Mouse (Mus musculus): Measurements from ENCODE around the gene Gm20388.
A peak's percentile ranks its signal among the peaks of the same experiment; 100 is the strongest.

Gene Gm20388

GRCm38 (mm10) chr8:123682073-123682761 lies 3771.6 kb downstream of the Gm20388 start:
- peak in 1 of 2 experiments; percentile 27 for DNase-seq (ENCODE audit: low spot score in 2 of 2)

GRCm38 (mm10) chr8:123683321-123683720 lies 3772.7 kb downstream of the Gm20388 start:
- no peak for DNase-seq (ENCODE audit: low spot score in 2 of 2)

GRCm38 (mm10) chr8:123684806-123685205 lies 3774.2 kb downstream of the Gm20388 start:
- DNase-seq (ENCODE audit: low spot score in 2 of 2), result no peak

GRCm38 (mm10) chr8:123685477-123685876 lies 3774.8 kb downstream of the Gm20388 start:
- no peak for DNase-seq (ENCODE audit: low spot score in 2 of 2)

- no peak for DNase-seq (ENCODE audit: low spot score in 2 of 2)
Measured at GRCm38 (mm10) chr8:123687826-123688225, 3777.2 kb downstream of the Gm20388 start.

- no peak for DNase-seq (ENCODE audit: low spot score in 2 of 2)
Measured at GRCm38 (mm10) chr8:123692165-123692962, 3781.7 kb downstream of the Gm20388 start.

GRCm38 (mm10) chr8:123696167-123696566 lies 3785.5 kb downstream of the Gm20388 start:
- DNase-seq (ENCODE audit: low spot score in 2 of 2), result no peak

- DNase-seq (ENCODE audit: low spot score in 2 of 2), result no peak
Measured at GRCm38 (mm10) chr8:123697329-123697728, 3786.7 kb downstream of the Gm20388 start.

GRCm38 (mm10) chr8:123700399-123701070 lies 3789.9 kb downstream of the Gm20388 start:
- DNase-seq (ENCODE audit: low spot score in 2 of 2), result no peak

GRCm38 (mm10) chr8:123701952-123702587 lies 3791.4 kb downstream of the Gm20388 start:
- no peak for DNase-seq (ENCODE audit: low spot score in 2 of 2)

GRCm38 (mm10) chr8:123705376-123705775 lies 3794.7 kb downstream of the Gm20388 start:
- DNase-seq (ENCODE audit: low spot score in 2 of 2), result no peak

- no peak for DNase-seq (ENCODE audit: low spot score in 2 of 2)
Measured at GRCm38 (mm10) chr8:123707137-123707536, 3796.5 kb downstream of the Gm20388 start.

- DNase-seq (ENCODE audit: low spot score in 2 of 2), result no peak
Measured at GRCm38 (mm10) chr8:123708729-123709128, 3798.1 kb downstream of the Gm20388 start.

GRCm38 (mm10) chr8:123710335-123710734 lies 3799.7 kb downstream of the Gm20388 start:
- DNase-seq (ENCODE audit: low spot score in 2 of 2), result no peak

GRCm38 (mm10) chr8:123714451-123714850 lies 3803.8 kb downstream of the Gm20388 start:
- DNase-seq (ENCODE audit: low spot score in 2 of 2), result no peak

- DNase-seq (ENCODE audit: low spot score in 2 of 2), result no peak
Measured at GRCm38 (mm10) chr8:123715916-123716592, 3805.4 kb downstream of the Gm20388 start.

GRCm38 (mm10) chr8:123717104-123717503 lies 3806.5 kb downstream of the Gm20388 start:
- no peak for DNase-seq (ENCODE audit: low spot score in 2 of 2)

- no peak for DNase-seq (ENCODE audit: low spot score in 2 of 2)
Measured at GRCm38 (mm10) chr8:123717516-123718490, 3807.2 kb downstream of the Gm20388 start.

- DNase-seq (ENCODE audit: low spot score in 2 of 2), result no peak
Measured at GRCm38 (mm10) chr8:123718752-123719151, 3808.1 kb downstream of the Gm20388 start.

- no peak for DNase-seq (ENCODE audit: low spot score in 2 of 2)
Measured at GRCm38 (mm10) chr8:123719280-123719679, 3808.6 kb downstream of the Gm20388 start.
